Mouse (Mus musculus): Measurements from ENCODE around the gene Elavl4. TPM values are rescaled to one million over a fixed set of nuclear protein-coding genes. Genes with fewer than 3 reads are reported as not detected.

The Elavl4 gene
- not detected for total RNA-seq (2021)
- long read RNA-seq, experiment 1, result 0 reads
- long read RNA-seq, experiment 2, result 0 reads

DNA sequence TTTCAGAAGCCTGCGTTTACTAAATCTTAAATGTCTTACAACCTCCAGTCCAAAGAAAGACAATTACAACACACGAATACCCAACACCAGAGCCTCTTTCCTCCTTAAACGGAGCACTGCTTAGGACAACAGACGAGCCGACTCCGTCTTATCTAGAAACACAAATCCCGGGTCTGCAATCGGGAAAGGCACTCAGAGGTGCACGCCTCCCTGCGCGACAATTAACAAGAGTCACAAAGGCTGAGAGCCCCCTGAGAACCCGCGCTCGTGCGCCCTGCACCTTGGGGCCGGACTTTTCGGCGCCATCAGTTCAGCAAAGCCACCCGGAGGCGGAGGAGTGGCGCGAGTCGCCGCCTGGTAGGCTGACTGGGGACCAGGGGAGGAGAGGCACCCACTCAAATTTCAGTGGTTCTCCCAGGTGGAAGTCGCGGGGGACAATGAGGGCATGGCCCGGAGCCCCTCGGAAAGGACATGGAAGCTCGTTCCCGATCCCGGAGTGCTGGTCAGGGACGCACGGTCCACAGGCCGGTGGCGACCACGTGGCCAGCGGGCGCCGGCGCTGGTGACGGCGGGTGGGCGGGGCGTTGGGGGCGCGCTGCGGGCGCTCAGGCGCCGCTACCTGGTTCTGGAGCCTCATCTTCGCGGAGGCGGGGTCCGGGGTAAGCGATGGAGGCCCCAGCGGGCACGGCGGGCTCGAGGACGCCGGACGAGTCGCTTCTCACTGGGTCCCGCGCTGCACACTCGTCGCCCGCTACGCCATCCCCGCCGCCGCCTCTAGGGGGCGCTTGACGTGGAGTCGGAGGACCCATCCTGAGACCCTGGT, at the start of gene Elavl4:
TSS of gene Elavl4 (minus strand) at position 732 of the 823 bp plus-strand sequence.
- peak; percentile 8 for DNase-seq

DNA sequence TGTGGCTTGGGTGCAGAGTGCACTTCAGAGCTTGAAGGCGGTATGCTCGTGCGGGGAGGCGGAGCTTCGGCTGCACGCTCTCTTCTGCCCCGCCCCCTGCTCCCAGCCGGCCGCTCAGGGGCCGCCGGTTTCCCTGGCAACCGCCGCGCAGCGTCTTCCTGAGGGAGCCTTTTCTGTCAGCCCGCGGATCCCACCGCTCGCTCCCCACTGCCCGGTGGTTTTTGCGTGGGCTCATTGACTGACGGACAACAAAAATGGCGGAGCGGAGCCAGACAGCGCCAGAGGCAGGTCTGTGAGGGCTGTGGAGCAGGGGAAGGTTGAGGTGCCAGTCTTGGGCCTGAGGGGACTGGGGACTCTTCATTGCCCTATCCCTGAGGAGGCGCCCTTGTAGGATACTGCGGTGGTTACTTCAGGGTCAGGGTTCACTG, 45.9 kb upstream of the Elavl4 start, which contains the start of gene Agbl4:
TSS of gene Agbl4 (plus strand) at position 44 of the 428 bp plus-strand sequence.
- DNase-seq, result no peak

DNA sequence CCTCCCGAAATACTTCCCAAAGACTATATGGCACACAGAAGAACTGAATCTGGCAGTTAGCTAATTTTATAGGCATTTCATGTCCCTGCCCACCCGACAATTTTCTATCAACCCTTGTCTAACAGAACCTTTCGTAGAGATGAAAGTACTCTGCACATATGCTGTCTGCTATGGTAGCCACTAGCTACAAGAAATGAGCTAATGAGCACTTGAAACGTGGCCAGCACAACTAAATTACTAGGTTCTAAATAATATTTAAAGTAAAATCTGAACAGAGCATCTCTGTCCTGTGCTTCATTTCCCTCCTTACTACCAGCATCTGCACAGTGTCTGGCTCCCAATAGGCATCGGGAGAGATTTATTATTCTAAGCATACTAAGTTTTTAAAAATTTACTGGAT, 44.5 kb upstream of the Elavl4 start:
- DNase-seq, result no peak

DNA sequence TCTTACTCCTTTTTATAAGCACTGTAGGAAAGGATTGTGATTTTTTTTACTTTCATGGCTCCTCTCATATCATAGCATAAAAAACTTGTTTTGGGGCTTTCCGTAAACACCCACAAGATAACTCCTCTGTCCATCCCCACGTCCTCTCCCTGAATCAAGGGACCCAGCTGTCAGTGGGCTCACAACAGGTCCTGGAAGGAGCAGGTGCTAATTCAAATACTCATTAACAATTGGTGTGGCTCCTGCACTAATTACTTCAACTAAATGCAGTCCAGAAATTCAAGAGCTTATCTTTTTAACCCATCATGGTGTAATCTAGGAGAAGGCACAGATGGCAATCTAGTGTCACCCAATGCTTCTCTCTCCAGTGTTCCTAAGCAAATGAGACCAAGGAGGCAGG, 8.9 kb upstream of the Elavl4 start:
- DNase-seq, result no peak

DNA sequence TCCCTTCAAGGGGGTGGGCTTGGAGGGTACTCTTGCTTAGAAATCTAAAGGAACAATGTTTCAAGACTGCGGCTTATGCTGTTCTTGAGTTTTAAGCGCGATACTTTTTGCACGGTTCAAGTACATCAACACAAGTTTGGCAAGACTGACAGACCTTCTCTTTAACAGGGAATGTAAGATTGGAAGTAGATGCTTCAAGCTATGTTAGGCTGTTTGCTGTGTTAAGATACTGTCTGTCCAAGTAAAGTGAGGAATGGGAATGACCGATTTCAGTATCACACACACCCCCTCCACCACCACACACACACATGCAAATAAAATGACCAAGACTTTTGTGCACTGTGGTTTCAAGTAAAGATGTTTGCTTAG, 276 bp upstream of the Elavl4 start:
- DNase-seq, result no peak

DNA sequence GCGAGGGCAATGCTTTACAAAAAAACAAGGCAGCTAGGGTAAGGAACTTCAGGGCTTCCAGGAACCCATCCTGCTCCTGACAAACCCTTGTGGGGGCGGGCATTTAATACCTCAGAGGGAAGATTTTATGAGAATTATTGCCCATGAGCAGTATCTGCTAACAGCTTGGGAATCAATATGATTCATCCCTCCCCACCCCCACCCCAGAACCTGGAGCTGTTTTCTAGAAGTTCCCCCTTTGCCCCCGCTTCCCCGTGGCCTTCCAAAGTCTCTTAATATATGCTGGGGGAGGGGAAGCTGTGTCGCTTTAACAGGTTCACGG, 892 bp downstream of the Elavl4 start:
- no peak for DNase-seq

DNA sequence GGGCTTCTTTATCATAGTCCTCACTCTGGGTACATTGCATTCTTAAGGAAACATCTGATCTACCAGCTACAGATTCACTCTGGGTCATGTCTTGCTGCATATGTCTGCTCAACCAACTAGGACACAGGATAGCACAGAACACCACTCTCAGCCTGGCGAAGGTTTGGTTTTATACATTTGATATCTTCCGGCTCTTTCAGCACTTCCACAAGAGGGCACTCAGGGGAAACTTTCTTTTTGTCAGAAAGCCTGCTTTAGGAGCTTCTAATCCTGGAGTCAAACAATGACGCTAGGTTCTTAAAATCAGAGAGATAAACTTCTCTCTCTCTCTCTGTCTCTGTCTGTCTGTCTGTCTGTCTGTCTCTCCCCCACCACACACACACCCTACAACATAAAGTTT, 27.8 kb downstream of the Elavl4 start:
- DNase-seq, result no peak

DNA sequence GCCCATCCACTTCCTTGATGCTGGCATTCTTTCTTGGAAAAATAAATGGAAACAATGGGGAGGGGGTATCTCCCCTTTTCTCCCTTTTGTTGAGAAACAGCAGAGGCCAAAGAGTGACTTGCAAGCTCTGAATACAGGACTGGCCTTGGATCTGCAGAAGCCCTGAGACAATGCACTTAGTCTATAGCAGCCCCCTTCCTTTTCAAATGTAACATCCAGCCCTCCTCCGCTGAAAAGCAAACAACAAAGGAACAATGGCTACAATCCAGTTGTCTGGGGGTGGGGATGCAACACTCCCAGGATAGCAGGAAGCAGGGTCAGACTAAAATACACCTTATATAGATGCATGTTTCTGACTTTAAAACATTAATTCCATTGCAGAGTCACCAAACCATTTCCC, 39.6 kb downstream of the Elavl4 start:
- DNase-seq, result no peak

DNA sequence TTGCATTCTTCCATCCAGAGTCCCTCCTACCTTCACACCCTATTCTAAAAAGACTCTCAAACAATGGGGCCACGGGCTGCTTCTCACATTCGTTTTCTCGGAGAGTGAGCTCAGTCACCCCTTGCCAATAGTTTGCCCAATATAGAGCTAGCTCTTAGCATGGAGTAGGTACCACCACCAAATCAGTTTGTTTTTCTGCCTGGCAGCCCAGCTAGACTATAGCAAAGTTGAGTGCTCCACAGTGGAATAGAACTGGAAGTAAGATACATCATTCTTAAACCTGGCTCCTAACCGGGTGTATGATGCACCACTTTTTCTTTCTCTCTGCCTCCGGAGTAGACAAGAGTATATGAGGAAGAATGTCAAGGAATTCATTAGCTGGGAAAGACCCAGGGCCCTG, 44.7 kb downstream of the Elavl4 start:
- no peak for DNase-seq

DNA sequence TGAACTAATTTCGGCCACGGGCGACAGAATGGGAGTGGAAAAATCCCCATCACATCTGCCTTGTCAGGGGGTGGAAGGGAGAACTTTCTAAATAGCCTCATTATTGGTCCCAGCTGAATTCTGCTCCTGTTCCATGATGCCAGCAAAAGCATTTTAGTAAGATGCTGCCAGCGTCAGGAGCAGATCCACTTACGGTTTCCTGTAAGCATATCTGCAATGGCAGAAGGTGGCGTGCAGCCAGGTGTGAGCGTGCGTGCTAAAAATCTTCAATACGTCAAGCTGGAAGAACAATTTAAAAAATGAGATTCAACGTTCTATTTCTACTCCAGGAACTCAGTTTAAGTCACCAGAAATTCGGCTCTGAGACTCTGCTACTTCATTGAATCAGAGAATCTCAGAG, 45.1 kb downstream of the Elavl4 start:
- DNase-seq, result no peak

DNA sequence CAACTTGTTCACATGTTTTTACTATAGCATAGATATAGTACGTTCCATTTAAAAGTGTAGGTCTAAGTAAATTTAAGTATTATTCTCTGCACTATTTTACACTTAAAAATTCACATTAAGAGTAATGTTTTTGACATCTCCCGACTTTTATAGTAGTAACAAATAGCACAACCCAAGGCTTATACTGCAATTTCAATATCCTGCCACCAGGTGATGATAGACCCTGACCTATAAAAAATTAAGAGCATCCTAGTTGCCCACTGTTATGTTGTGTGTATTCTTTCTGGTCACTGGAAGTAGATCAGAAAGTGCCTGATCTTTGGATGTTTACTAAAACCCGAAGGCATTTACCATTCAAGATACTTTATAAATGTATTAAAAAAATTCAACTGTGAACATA, 55.9 kb downstream of the Elavl4 start:
- no peak for DNase-seq

DNA sequence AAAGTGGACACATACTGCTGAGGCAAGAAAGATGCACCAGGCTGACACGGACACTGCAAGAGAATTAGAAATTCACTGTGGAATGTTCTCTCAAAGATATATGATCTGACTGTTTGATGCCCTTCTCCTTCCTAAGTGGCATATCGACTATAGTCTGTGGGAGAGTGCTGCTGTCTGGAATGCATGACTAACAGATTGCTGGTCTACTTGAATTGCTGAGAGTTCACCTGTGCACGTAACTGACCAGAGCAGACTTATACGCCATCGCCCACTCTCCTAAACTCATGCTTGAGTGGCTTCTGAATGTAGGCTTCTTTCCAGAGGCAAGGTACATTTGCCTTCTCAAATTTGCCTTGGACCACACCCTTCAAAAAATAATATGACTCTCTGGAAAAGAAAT, 58.5 kb downstream of the Elavl4 start:
- DNase-seq, result no peak

DNA sequence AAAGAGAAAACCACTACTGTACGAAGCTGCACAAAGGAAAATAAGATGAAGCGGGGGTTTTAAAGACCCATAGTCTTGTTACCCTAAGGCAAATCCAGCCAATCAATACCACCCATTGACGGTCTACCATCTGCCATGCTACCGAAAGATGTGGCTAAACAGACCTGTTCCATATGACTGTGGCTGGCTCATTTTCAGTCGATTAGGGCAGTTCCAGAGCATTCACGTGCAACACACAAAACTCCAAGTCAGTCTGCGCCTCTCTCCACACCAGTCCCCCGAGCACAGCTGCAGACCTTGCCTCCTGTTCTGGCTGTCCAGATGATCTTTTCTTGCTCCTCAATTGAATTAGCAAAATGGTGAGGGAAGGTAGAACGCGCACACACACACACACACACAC, 59.2 kb downstream of the Elavl4 start:
- DNase-seq, result no peak

DNA sequence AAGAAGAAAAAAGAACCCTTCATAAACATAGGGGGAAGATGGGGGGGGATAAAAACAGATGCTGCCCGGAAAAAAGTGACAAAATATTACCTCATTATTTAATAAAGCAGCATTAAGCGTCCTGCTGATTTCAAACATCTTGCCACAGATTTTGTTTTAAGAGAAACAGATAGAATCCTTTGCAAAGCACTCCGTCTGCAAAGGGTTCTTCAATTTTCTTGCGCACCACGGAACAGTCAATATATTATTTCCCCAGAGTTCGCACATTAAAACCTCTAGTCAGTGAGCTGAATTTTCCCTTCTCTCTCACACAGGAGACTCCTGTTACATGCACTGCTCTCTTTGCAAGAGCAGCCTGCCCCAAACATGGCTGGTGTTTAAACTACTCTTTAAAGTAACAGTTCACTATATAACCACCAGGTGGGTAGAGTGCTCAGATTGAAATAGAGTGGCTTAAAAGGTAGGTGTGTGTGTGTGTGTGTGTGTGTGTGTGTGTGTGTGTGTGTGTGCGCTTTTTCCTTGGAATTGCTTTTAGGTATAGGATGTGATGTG, 61.1 kb downstream of the Elavl4 start:
- no peak for DNase-seq

DNA sequence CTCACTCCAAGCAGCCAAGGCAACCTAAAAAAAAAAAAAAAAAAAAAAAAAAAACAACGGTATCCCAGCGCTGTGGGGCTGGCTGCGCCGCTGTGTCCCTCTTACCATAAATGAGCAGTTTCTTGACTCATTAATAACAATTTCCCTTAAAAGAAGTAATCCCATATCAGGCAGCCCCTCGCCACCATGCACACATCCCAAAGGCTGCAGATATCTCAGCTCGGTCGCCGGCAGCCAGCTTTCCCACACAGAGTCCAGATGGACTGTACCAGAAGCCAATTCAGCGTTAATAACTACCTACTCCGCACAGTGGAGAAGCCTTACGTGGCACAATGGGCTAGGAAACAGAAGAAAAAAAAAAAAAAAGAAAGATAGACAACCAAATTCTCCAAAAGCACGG, 61.7 kb downstream of the Elavl4 start:
- DNase-seq, result no peak

DNA sequence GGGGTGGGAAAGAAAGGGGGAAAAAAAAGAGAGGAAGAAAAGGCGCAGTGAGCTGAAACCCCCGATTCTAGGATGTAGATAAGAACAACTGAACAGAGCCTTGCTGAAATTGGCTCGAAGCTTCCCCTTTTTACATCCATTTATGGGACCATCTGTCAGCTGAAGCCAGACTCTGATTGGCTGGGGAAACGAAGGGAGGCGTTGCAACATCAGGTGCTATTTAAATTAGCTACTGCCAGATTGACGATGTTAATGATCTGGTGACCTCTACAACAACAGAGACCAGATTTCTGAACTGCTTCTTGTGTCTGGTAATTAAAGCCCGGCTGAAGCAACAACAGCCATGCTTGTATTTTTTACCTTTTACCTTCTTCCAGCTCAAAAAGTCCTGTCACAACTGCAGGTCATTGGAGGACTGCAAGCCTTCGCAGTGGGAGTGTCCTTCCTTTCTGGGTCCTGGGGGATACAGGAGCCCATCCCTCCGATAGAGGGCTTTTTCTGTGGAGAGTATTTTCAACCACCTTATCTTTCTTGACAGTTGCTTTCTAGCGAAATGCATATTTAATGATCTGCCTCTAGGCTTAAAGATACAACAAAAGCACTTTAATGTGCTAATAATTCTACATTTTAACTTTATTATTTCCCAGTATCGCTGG, 64.2 kb downstream of the Elavl4 start:
- DNase-seq, result no peak

DNA sequence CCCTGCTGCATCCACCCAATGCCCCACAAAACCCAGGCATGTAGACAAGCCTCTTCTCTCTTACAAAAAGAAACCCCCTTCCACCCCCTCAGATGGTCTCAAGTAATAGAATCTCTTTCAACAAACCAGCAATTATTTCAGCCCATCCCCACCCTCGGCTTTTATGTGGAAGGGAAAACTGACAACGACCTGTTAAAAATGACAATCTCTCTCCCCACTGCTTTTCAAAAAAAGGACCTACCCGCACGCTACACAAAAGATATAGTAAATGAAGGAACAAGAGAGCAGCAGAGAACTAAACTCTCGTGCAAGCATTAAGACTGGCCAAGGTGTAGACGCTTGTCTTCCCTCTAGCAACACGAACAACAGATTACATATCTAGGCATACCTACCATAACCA, 64.9 kb downstream of the Elavl4 start:
- no peak for DNase-seq

DNA sequence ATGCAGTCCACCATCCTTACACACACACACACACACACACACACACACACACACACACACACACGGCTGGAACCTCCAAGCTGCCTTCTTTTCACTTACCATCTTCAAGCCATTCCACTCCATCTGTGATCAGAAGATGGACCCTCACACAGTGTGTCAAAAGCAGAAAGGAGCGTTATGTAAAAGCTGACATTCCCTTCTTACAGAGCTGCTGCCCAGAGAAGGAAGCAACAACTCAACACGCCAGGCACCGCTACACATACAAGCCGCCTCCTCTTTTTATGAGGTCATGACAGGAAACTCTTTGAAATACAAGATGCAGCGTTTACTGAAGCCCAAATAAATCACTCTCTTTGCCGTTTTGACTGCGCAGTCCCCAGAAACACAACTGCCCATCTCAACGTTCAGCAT, 65.3 kb downstream of the Elavl4 start:
- DNase-seq, result no peak

DNA sequence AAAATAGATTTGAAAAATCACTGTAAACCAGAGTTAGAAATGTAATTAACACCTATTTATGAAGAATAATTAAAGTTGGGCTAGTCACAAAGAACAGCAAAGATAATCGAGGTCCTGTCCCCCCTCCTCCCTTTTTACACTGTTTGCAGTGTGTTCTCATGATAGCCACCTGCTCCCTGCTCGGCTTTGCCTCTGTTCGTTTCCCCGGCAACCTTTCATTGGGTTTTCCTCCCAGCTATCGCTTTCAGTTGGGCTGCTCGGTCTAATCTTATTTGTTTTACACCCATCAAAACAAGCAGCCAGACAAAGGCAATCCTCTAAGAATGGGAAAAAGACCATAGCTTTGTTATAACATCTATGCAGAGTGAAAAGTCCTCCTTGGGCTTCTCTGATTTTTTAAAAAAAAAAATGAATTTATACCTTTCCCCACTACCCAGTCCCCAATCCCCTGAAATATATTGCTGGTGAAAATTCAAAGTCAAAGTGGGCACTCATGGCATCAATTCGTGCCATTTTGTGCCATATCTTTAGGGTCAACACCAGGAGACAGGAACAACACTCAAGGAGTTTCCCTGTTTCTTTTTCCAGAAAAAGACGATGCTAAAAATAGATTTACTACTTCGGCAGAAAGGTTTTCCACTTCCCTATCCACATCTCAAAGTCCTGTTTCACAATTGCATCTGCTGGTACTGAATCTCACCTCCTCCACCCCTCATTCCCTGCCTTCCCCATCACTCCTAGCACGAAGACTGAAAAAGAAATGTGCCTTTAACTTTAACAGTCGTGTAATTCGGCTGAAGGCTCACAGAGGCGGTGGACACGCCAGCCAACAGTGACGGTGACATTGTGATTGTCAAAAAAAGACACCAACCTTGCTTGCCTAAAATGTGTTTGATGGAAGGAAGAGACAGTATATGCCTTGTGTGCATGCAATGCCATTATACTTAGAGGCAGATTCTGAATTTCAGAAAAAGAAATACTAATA, 66.1 kb downstream of the Elavl4 start:
- DNase-seq, result no peak

DNA sequence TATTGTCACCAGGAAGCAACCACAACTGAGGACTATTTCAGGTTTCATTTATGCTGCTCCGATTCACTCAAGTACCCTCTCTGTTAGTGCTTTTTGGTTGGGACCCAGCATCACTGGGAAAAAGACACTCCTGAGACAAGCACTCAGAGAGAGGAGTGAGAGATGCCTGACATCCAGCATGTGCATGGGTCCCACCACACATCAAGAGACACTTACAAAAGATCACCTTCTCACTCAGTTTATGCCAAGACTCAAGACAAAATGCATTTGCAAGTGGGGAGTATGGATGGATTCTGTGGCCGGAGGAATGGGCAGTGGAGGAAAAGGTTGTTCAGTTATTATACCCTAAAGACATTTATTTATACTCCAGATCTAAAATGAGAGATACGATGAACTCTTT, 67.3 kb downstream of the Elavl4 start:
- no peak for DNase-seq

DNA sequence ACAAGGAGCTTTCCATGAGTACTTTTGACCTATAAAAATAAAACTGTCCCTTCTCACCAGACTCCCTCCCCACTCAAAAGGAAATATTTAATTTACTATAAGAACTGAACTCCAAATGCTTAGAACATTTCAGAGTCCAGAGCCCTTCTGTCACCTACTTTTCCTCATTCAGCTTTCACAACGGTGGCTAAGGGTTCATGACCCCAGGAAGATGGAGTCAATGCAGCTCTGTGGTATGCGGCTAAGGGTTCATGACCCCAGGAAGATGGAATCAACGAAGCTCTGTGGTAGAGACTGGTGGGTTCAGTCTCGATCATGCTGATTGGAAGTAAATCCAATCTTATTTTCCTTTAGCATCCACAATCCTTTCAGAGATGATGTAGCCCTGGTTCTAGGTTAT, 81.7 kb downstream of the Elavl4 start:
- DNase-seq, result no peak

DNA sequence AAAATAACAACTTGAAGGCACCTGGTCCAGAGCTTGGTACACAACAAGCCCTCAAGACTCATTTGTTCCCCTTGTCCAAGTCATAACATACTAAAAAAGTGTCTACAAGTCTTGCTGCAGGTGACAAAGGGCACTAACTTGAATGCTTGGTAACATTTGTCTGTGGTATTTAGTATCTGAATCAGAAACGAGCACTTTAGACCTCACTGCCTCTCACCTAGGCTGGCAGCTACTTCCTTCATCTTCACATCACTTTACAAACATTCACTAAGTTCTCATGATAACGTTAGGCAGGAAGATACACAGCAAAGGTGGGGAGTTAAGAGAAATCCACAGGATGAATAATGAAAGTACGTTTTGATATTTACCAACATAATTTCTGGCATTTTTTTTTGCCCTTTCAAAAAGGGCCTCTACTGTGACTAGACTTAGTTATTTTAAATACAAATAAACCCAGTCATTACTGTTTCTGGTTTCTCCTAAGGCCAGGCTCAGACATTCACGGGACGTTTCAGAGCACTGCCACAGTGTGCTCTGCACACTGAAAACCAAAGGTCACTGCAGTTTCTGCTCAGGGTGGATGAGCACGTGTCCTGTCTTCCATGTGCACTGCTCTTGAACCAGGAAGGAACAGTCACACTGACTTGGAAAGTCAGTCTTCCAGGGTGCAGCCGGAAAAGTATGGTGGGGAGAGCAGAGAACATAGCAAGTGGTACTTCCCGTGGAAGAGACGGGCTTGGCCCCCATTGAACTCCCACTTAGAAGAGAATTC, 84.7 kb downstream of the Elavl4 start:
- no peak for DNase-seq

Data from gastrocnemius, postnatal 25 days (tissue).